Mouse (Mus musculus) right cerebral cortex, postnatal 36 days (tissue): Measurements from ENCODE around the gene Tmem164.
A peak's percentile ranks its signal among the peaks of the same experiment; 100 is the strongest.
"Not testable (repeated sequence)": the region's sequence is repeated elsewhere in the genome, so short reads cannot be mapped to it uniquely, and the experiment has no call there.

Experiments
- DNase-seq, 2 experiments: peaks; one replicate each; pipeline ENCODE4 v3.0.0; 2022; ENCODE audit warnings: low spot score in 2 of 2, mixed read lengths in 1 of 2

The Tmem164 gene

GRCm38 (mm10) chrX:142681056-142681615 is at the start of gene Tmem164:
TSS of gene Tmem164 (plus strand) at chrX:142681406.
- DNase-seq: peak; percentile 8 to 14

- DNase-seq: not testable (repeated sequence)
Measured at GRCm38 (mm10) chrX:142632990-142633389, 48.2 kb upstream of the Tmem164 start.

- no peak for DNase-seq
Measured at GRCm38 (mm10) chrX:142647202-142647601, 34.0 kb upstream of the Tmem164 start.

GRCm38 (mm10) chrX:142650117-142650764 is 31.0 kb upstream of the Tmem164 start:
- DNase-seq: peak; percentile 1

- no peak for DNase-seq
Measured at GRCm38 (mm10) chrX:142664704-142665422, 16.3 kb upstream of the Tmem164 start.

- DNase-seq: no peak
Measured at GRCm38 (mm10) chrX:142665423-142665805, 15.8 kb upstream of the Tmem164 start.

GRCm38 (mm10) chrX:142669312-142670091 is 11.7 kb upstream of the Tmem164 start:
- no peak for DNase-seq

- no peak for DNase-seq
Measured at GRCm38 (mm10) chrX:142670121-142670520, 11.1 kb upstream of the Tmem164 start.

- no peak for DNase-seq
Measured at GRCm38 (mm10) chrX:142671141-142671540, 10.1 kb upstream of the Tmem164 start.

- DNase-seq: no peak
Measured at GRCm38 (mm10) chrX:142672701-142673100, 8.5 kb upstream of the Tmem164 start.

GRCm38 (mm10) chrX:142677193-142677592 is 4.0 kb upstream of the Tmem164 start:
- DNase-seq: no peak

- no peak for DNase-seq
Measured at GRCm38 (mm10) chrX:142678499-142679474, 2.4 kb upstream of the Tmem164 start.

- no peak for DNase-seq
Measured at GRCm38 (mm10) chrX:142679502-142680250, 1.5 kb upstream of the Tmem164 start.

GRCm38 (mm10) chrX:142680391-142681055 is 683 bp upstream of the Tmem164 start:
- DNase-seq: peak in 1 of 2 experiments; percentile 14

GRCm38 (mm10) chrX:142681616-142682141 is 473 bp downstream of the Tmem164 start:
- peak in 1 of 2 experiments; percentile 6 for DNase-seq

GRCm38 (mm10) chrX:142682176-142682820 is 1.1 kb downstream of the Tmem164 start:
- DNase-seq: no peak

- DNase-seq: no peak
Measured at GRCm38 (mm10) chrX:142682990-142683389, 1.8 kb downstream of the Tmem164 start.

GRCm38 (mm10) chrX:142684674-142685073 is 3.5 kb downstream of the Tmem164 start:
- DNase-seq: no peak

GRCm38 (mm10) chrX:142685676-142686075 is 4.5 kb downstream of the Tmem164 start:
- DNase-seq: no peak
